Mouse (Mus musculus): ENCODE results near the gene Nrip1.

DNA sequence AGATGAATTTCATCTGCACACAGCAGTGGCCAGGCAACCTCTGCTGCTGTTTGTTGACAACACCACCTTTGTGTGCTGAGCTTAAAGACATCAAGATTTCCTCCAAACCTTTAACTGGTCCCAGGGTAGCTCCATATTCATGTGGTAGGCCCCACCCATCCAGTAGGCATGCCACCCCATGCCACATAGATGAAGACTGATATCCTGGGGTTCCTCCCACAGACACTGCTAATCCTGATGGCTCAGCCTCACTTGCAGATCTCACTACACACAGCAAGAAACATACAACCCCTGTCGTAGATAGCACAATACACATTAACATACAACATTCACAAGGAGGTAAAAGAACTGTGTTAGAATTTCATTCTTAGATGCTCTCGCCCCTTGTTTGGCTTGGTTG lies 29.6 kb downstream of the Nrip1 start:
- TF ChIP-seq CTCF (IDR thresholded peaks at IDR 0.05; ENCODE audit: control insufficient read depth, insufficient read depth, insufficient read length): no peak
- TF ChIP-seq MAX (IDR thresholded peaks at IDR 0.05): no peak
- TF ChIP-seq FOSL1 (IDR thresholded peaks at IDR 0.05; ENCODE audit: insufficient read depth, low read length, poor library complexity, severe bottlenecking): no peak
- TF ChIP-seq CEBPB (IDR thresholded peaks at IDR 0.05; ENCODE audit: low read depth): no peak
- TF ChIP-seq MYOD1 (IDR thresholded peaks at IDR 0.05; ENCODE audit: control insufficient read depth, insufficient read length, low read depth): no peak
